Mouse (Mus musculus): Measurements from ENCODE around the gene Gm20741.

Gm20741 gene

GRCm38 (mm10) chr16:88811827-88812226, at the start of gene Gm20741:
Gm20741 (minus strand) TSS chr16:88812220.
- no peak for DNase-seq (ENCODE audit: extremely low spot score, low spot score)

DNA sequence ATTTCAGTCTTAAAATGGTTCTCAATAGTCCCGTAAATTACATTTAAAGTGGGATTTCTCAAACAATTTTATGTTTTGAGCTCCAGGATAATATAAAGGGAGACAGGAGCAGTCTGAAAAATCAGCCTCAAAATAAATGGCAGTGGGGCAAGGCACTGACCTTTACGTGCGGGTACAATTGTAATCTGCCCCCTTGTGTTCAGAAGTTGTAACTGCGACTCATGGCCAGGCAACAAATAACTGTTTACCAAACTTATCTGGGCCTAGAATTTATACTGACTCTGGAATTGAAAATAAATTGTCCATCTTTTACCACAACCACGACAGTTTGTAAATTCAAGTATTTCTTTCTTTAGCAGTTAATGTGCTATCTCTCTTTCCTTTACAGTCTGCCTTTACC, 39.4 kb upstream of the Gm20741 start:
- no peak for DNase-seq (ENCODE audit: extremely low spot score, low spot score)

- no peak for DNase-seq (ENCODE audit: extremely low spot score, low spot score)
Measured at GRCm38 (mm10) chr16:88848558-88848957, 36.5 kb upstream of the Gm20741 start.

DNA sequence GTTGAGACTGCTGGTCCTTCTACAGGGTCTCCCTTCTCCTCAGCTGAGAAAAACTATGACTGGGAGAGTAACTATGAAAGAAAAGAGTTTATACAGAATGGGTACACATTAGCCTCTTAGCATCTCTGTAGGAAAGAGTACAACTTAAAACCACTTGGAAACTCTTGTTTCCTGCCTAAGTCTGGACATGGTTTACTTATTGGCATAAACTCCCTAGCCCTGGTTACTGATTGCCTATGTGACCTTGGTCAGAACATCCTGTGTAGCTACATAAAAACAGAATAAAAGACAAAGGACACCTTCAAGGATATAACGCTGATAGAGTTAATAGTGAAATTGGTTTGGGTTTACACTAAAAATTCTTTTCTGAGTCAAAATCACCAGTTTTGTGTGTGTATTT, 35.3 kb upstream of the Gm20741 start:
- DNase-seq (ENCODE audit: extremely low spot score, low spot score), result no peak

- DNase-seq (ENCODE audit: extremely low spot score, low spot score), result no peak
Measured at GRCm38 (mm10) chr16:88826978-88827377, 15.0 kb upstream of the Gm20741 start.

GRCm38 (mm10) chr16:88826095-88826652, 14.2 kb upstream of the Gm20741 start, which contains the start of gene Krtap14:
Krtap14 (minus strand) TSS chr16:88826145.
- DNase-seq (ENCODE audit: extremely low spot score, low spot score), result no peak

GRCm38 (mm10) chr16:88823736-88824135, 11.7 kb upstream of the Gm20741 start:
- DNase-seq (ENCODE audit: extremely low spot score, low spot score), result no peak

DNA sequence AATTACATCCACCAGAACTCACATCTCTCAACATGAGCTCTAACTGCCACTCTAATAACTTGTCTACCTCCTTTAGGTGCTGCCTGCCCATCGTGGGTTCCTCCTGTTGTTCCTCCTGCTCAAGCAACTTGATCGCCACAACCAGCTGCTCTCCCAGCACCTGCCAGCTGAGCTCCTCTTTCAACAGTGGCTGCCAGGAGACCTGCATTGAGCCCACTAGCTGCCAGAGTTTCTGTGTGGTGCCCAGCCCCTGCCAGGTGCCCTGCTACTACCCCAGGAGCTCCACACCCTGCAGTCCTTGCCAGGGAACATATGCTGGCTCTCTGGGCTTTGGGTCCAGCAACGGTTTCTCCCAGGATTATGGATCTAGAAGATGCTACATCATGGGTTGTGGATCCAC, 8.0 kb upstream of the Gm20741 start, which contains the start of gene Krtap15:
TSS of gene Krtap15 (plus strand) at position 150 of the 400 bp plus-strand sequence.
- no peak for DNase-seq (ENCODE audit: extremely low spot score, low spot score)

DNA sequence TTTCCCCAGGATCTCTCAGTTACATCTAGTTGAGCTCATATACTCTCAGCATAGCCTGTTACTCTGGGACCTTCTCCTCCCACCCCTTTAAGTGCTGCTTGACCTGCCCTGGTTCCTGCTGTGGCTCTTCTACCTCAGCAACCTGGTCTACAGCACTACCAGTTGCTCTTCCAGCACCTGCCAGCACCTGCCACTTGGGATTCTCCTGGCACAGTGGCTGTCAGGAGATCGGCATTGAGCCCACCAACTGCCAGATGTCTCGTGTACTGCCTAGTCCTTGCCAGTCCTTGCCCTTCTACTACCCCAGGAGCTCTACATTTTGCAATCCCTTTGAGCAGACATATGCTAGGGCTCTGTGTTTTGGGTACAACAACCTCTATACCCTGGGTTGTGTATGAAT, 25.2 kb downstream of the Gm20741 start:
- DNase-seq (ENCODE audit: extremely low spot score, low spot score), result no peak

DNA sequence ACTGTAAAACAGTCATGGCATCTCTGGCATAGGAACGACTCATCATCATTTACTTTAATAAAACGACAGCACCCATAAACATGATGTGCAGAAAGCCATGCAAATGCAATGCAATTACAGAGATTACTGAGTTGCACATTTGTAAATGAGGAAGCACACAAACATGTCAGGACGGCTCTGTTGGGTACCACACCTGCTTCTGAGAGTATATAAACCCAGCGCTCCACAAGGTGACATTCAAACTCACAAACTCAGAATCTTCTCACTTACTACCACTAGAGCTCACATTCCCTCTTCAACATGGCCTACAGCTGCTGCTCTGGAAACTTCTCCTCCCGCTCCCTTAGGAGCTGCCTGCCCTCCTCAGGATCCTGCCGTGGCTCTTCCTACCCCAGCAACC, 34.4 kb downstream of the Gm20741 start, which contains the start of gene Gm5965:
TSS of gene Gm5965 (plus strand) at position 301 of the 400 bp plus-strand sequence.
- no peak for DNase-seq (ENCODE audit: extremely low spot score, low spot score)

- DNase-seq (ENCODE audit: extremely low spot score, low spot score), result no peak
Measured at GRCm38 (mm10) chr16:88774106-88774505, 37.9 kb downstream of the Gm20741 start, which contains the start of gene 2310057N15Rik. 2310057N15Rik (minus strand) TSS chr16:88774206.
